Mouse (Mus musculus) G1E (cell line): Measurements from ENCODE around the gene Ptpn14.

ENCODE experiments used
- CTCF ChIP-seq: IDR thresholded peaks from 2 replicates; pipeline ENCODE4 v1.5.1; 2012; ENCODE audit warnings: low read depth, low read length, inconsistent platforms, mixed read lengths
- GATA1 ChIP-seq: IDR thresholded peaks from 2 replicates; pipeline ENCODE4 v1.6.1; 2012; ENCODE audit warnings: borderline replicate concordance, low read length, inconsistent platforms, mixed read lengths
- POLR2AphosphoS5 ChIP-seq: IDR thresholded peaks from 2 replicates; pipeline ENCODE4 v1.6.1; 2012; ENCODE audit warnings: low read depth, low read length, inconsistent platforms; ENCODE audit not compliant: insufficient replicate concordance
- TAL1 ChIP-seq: conservative IDR thresholded peaks from 2 replicates; pipeline ENCODE4 v1.6.1; 2012; ENCODE audit warnings: low read depth, low read length, inconsistent platforms, mixed read lengths

GRCm38 (mm10) chr1:189926279-189926678 lies 198.2 kb downstream of the Ptpn14 start:
- TF ChIP-seq GATA1 (no peak), CTCF (no peak), TAL1 (no peak), POLR2AphosphoS5 (no peak)
